Mouse (Mus musculus) ES-Bruce4 (cell line): ENCODE results near the gene Otp. TPM values are rescaled to one million over a fixed set of nuclear protein-coding genes. Genes with fewer than 3 reads are reported as not detected.

Experiments used
- H3K27ac ChIP-seq: 2 replicates; pipeline ENCODE4 v1.5.1; 2012; ENCODE audit warnings: low read length, inconsistent platforms; ENCODE audit not compliant: insufficient read depth
- H3K27me3 ChIP-seq: 2 replicates; pipeline ENCODE4 v1.6.1; 2012; ENCODE audit warnings: mild to moderate bottlenecking, low read length, inconsistent platforms; ENCODE audit not compliant: control insufficient read depth, poor library complexity, insufficient read depth, severe bottlenecking
- H3K36me3 ChIP-seq: 2 replicates; pipeline ENCODE4 v1.6.1; 2012; ENCODE audit warnings: inconsistent platforms, mild to moderate bottlenecking, low read length, moderate library complexity; ENCODE audit not compliant: control insufficient read depth, poor library complexity, insufficient read depth, severe bottlenecking
- H3K4me1 ChIP-seq: one replicate; pipeline ENCODE4 v1.8.1; 2011; ENCODE audit warnings: low read length; ENCODE audit not compliant: control insufficient read depth, insufficient read depth
- H3K4me3 ChIP-seq: 2 replicates; pipeline ENCODE4 v1.5.1; 2011; ENCODE audit warnings: low read depth, mild to moderate bottlenecking, low read length
- H3K9ac ChIP-seq: 2 replicates; pipeline ENCODE4 v1.6.1; 2012; ENCODE audit warnings: low read depth, mild to moderate bottlenecking, inconsistent platforms; ENCODE audit not compliant: poor library complexity, severe bottlenecking
- H3K9me3 ChIP-seq: replicated peaks from 2 replicates; pipeline ENCODE4 v1.6.1; 2012; ENCODE audit warnings: mild to moderate bottlenecking, low read length, inconsistent platforms; ENCODE audit not compliant: control insufficient read depth, poor library complexity, insufficient read depth, severe bottlenecking
- CTCF ChIP-seq: IDR thresholded peaks from one replicate; pipeline ENCODE4 v1.8.1; 2011; ENCODE audit warnings: low read depth, low read length
- EP300 ChIP-seq: IDR thresholded peaks from 2 replicates; pipeline ENCODE4 v1.6.1; 2011; ENCODE audit warnings: low read depth, low read length; ENCODE audit not compliant: insufficient read depth
- POLR2A ChIP-seq: IDR thresholded peaks from one replicate; pipeline ENCODE4 v1.8.1; 2011; ENCODE audit warnings: low read length; ENCODE audit not compliant: insufficient read depth
- polyA plus RNA-seq: library from polyadenylated mRNA; stranded (reverse); fragments of >200 nt; gene quantifications from 2 replicates; pipeline ENCODE4 v1.2.4, GENCODE M21; 2011; ENCODE audit warnings: low read depth; ENCODE audit not compliant: missing spikeins, insufficient read depth, insufficient read length

The Otp gene
- polyA plus RNA-seq, 1 experiment, result not detected

- Histone ChIP-seq H3K4me1 (no peaks in the 10 kb centered on the region), H3K27ac (no peak overlapping the region), H3K9me3 (no peaks in the 10 kb centered on the region), H3K4me3 (no peak overlapping the region), H3K9ac (no peak overlapping the region), H3K36me3 (no peaks in the 10 kb centered on the region), H3K27me3 (peaks cover 41% of the 10 kb centered on the region)
- TF ChIP-seq EP300 (no peak), CTCF (no peak), POLR2A (no peak)
These were observed 3.5 kb upstream of the Otp start for GRCm38 (mm10) chr13:94871806-94872320.

GRCm38 (mm10) chr13:94872439-94872838 lies 3.0 kb upstream of the Otp start:
- peaks cover 44% of the 10 kb centered on the region for H3K27me3 ChIP-seq
- no peak overlapping the region for H3K9ac ChIP-seq
- no peaks in the 10 kb centered on the region for H3K4me1 ChIP-seq
- no peaks in the 10 kb centered on the region for H3K9me3 ChIP-seq
- TF ChIP-seq POLR2A (no peak), CTCF (no peak), EP300 (no peak)
- no peaks in the 10 kb centered on the region for H3K36me3 ChIP-seq
- H3K4me3 ChIP-seq, result peak overlapping the region; percentile 55
- no peak overlapping the region for H3K27ac ChIP-seq

GRCm38 (mm10) chr13:94873111-94874038 lies 2.0 kb upstream of the Otp start:
- Histone ChIP-seq H3K4me3 (peak overlapping the region; percentile 47), H3K27ac (no peak overlapping the region), H3K27me3 (peaks cover 43% of the 10 kb centered on the region), H3K9ac (peak overlapping the region; percentile 18; the same call in 1 of the 2 replicates), H3K4me1 (no peaks in the 10 kb centered on the region), H3K36me3 (no peaks in the 10 kb centered on the region), H3K9me3 (no peaks in the 10 kb centered on the region)
- TF ChIP-seq CTCF, result no peak
- TF ChIP-seq EP300, result no peak
- TF ChIP-seq POLR2A, result no peak

- no peak for TF ChIP-seq EP300
- no peak for TF ChIP-seq POLR2A
- no peak for TF ChIP-seq CTCF
- Histone ChIP-seq H3K4me1 (no peaks in the 10 kb centered on the region), H3K27ac (no peak overlapping the region), H3K9me3 (no peaks in the 10 kb centered on the region), H3K36me3 (no peaks in the 10 kb centered on the region), H3K27me3 (peaks cover 41% of the 10 kb centered on the region), H3K9ac (no peak overlapping the region), H3K4me3 (peak overlapping the region; percentile 47; the same call in 1 of the 2 replicates)
These were observed 1.4 kb upstream of the Otp start for GRCm38 (mm10) chr13:94874039-94874425.

GRCm38 (mm10) chr13:94874656-94875395 lies 576 bp upstream of the Otp start:
- H3K27ac ChIP-seq, result no peak overlapping the region
- TF ChIP-seq POLR2A (no peak), EP300 (no peak), CTCF (no peak)
- H3K36me3 ChIP-seq, result no peaks in the 10 kb centered on the region
- H3K27me3 ChIP-seq, result peaks cover 34% of the 10 kb centered on the region
- H3K4me3 ChIP-seq, result peak overlapping the region; percentile 19
- H3K9me3 ChIP-seq, result no peaks in the 10 kb centered on the region
- no peak overlapping the region for H3K9ac ChIP-seq
- no peaks in the 10 kb centered on the region for H3K4me1 ChIP-seq
